Mouse (Mus musculus): ENCODE results near the gene Ybx2.
"Not testable (repeated sequence)": the region's sequence is repeated elsewhere in the genome, so short reads cannot be mapped to it uniquely, and the experiment has no call there.

Ybx2 gene

DNA sequence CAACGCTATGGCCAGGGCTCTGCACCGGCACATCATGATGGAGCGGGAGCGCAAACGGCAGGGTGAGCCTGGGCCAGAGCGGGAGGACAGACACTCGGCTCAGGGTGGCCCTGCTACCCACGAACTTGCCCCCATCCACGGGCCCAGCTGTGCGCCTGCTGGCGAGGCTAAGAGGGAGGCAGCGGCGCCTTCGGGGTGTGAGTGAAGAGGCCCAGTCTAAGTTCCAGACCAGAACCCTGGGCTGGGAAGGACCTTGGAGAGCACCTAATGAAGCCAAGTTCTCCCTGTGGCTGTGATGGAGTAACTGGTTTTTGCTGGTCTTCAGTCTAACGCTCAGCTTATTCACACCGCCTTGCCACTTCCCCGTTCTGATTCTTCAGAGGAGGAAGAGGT, 21.2 kb upstream of the Ybx2 start:
- in situ Hi-C loops (cut with MboI; ENCODE audit: unreplicated experiment in 2 of 2) = no loop called here

DNA sequence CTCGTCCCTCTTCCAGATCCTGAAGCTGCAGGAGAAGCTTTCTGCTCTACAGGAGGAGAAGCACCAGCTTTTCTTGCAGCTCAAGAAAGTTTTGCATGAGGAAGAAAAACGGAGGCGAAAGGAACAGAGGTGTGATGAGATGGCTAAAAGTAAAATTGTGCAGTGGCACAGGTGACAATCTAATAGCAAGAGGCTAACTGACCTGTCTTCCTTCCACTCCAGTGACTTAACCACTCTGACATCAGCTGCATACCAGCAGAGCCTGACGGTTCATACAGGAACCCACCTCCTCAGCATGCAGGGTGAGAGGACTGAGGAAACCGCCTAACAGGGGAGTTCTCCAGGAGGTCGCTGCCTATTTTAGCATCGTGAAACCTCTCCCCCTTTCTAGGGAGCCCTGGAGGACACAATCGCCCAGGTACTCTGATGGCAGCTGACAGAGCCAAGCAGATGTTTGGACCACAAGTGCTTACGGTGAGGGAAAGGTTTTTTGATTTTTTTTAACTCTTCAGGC, 20.6 kb upstream of the Ybx2 start:
- in situ Hi-C loops (cut with MboI; ENCODE audit: unreplicated experiment in 2 of 2) = no loop called here

DNA sequence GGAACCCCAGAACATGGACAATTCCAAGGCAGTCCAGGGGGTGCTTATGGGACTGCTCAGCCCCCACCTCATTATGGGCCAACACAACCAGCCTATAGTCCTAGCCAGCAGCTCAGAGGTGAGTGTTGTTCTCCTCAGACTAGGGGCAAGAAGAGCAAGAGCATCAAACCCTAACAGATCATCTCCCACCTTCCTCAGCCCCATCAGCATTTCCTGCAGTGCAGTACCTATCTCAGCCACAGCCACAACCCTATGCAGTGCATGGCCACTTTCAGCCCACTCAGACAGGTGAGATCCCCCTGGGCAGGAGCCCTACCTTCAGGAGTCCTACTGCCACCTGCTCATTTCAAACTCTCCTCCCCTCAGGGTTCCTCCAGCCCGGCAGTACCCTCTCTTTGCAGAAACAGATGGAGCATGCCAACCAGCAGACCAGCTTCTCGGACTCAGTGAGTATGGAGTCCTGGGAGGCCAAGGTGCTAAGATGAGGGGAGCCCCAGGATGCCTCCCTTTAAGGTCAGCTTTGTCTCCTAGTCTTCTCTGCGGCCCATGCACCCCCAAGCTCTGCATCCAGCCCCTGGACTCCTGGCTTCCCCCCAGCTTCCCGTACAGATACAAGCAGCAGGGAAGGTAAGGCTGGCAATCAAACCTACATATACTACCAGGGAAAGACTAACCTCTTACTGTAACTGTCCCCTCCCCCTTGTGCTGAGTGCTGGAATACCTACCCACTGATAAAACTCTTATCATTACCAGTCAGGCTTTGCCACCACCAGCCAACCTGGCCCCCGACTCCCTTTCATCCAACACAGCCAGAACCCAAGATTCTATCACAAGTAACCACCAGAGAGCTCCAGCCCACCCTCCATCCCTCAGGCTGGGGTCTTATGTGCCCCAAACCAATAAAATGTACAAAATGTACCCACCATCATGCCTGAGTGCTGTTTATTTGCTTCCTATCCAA, 19.6 kb upstream of the Ybx2 start:
- in situ Hi-C loops (cut with MboI; ENCODE audit: unreplicated experiment in 2 of 2) = no loop called here

DNA sequence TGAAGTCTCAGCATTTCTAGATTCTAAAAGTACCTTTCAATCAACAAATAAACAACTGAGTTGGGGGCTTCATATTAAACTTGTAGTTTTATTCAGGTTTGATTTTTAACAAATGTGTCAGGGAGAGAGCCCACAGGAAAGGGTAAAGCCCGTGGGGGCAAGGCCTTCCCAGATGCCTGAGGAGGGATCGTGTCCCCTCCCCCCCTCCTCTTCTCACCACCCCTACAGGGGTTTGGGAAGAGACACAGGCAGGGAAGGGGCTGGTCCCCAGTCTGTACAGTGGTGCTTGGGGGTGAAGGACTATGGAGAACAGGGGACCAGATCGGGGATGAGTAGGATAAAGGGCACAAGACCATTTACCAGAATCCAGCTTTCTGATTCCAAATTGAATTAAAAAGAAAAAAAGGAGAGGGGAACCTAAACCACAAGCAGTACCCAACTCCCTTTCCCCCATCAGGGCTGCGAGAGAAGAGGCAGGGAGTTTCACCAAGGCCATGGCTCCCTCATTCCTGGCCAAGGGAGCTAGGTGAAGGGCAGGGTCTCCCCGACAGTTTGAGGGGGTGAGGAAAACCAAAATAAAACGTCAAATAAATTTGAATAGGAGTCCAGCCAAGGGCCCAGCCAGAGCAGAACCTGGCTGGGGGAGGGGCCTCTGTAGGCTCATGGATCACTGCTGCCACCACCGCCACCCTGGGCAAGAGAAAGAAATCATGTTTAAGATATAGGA, 18.8 kb upstream of the Ybx2 start:
- in situ Hi-C loops (cut with MboI; ENCODE audit: unreplicated experiment in 2 of 2) = not testable (repeated sequence)

DNA sequence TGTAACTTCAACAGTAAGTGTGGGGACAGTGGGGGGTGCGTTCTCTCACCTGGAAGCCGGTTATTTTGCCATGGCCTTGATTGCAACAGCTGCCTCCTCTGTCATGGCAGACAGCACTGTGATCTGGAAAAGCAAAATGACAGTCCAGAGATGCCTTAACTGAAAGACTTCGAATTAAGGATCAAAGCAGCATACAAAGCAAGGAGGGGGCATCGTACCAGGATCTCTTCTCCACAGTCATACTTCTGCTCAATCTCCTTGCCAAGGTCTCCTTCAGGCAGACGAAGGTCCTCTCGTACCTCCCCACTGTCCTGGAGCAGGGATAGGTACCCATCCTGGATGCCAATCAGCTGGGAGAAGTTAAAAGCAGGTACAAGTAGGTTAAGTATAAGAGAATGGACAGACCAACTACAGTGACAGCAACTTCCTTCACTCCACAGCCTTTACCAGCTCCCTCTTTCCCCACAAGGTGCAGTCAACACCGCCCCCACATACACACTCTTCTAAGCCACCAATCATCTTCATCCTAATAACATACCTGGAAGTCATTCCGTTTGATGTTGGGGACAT, 18.1 kb upstream of the Ybx2 start:
- in situ Hi-C loops (cut with MboI; ENCODE audit: unreplicated experiment in 2 of 2) = no loop called here

DNA sequence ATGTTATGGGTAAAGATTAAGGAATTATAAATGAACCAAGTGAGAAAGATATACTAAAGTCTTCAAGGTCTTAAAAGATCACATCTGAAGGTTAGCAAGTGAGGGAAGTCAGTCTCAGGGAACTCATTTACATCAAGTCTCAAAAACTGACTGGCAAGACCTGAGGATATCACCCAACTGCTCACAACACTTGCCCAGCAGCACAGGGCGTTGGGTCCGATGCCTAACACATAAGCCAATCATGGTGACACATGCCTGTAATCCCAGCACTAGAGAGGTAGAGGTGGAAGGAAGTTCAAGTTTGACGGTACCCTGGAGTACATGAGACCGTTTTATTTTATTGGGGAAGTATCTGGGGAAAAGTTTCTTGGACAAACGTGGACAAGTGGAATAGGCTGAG, 17.5 kb upstream of the Ybx2 start:
- in situ Hi-C loops (cut with MboI; ENCODE audit: unreplicated experiment in 2 of 2) = no loop called here

DNA sequence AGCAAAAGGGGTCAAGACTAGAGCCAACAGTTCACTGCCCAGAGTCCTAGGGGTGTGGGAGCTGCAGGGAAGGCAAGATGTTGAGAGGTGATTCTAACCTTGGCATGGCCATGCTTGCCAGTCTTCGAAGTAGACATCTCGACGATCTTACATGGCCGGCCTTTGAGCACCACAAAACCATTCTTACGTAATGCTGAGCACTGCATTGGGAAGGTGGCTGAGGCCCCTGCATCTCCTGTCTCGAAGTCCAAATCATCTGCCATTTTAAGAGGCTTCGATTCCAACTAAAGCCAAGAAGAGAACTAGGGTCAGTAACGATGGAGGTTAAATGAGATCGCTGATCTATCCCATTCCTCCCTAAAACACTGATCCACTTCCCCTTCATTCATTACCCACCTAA, 16.5 kb upstream of the Ybx2 start:
- in situ Hi-C loops (cut with MboI; ENCODE audit: unreplicated experiment in 2 of 2) = no loop called here

DNA sequence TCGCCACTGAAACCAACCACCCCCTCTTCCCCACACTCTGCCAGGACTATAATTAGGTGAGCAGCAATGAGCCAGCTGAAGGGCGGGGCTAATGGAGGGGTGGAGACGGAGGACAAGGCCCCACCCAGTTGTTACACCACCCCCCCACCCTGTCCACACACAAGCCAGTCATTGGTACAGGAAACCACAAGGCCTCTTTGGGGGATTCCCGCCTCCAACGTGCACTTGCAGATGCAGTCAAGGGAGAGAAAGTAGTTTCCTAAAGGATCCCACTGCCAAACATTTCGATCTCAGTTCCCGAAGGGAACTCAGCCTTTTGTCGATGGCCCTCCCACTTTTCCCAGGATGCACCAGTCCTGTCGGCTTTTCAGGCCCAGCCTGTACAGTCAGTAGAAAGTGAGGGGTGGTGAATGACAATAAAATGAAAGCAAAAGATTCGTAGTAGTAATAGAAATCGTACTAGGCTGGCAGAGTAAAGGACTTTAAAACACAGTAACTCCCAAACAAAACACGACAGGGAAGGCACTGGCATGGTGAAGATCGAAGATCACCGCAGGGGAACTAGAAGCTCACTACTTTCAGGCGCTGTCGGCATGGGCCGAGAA, 15.8 kb upstream of the Ybx2 start:
- in situ Hi-C loops (cut with MboI; ENCODE audit: unreplicated experiment in 2 of 2) = loop anchor here (5.0 kb wide), 2 partner anchors 37 to 247 kb away; partner anchors contain the start of genes Kctd11 (in 2 of the 2) and Eif4a1 (in 1 of the 2)

DNA sequence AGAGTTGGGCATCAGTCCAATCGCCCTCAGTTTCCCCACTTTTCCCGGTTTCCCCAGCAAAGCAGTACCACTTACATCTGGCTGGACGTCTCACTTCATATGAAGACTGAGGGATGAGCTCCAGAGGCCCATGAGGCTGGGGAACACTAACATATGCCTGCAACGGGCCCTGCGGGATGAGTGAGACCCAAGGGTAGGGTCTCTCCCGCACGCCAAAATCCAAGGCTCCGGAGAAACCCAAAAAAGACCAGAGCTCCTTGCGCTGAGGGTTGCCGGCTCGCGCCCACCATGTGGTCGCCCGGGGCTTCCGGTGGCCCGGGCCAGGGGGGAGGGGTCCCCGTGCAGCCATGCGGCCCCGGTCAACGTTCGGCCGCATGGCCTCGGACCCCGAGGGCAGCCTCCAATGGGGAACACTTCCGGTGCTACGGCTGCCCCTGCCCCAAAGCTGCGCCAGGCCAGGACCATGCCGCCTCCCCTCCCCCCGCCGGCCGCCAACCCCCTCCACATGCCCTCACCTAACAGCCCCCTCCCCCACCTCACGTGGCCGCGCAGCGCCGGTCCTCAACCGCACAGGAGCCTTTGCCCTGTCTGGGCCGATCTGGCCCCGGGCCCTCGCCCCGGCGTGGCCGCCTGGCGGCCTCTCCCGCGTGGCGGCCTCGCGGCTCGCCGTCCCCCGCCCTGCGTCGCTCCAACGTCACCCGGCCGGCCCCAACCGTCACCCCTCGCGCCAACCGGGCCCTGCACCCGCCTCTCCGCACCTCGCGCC, 15.1 kb upstream of the Ybx2 start:
- in situ Hi-C loops (cut with MboI; ENCODE audit: unreplicated experiment in 2 of 2) = loop anchor here (5.0 kb wide), 2 partner anchors 38 to 248 kb away; partner anchors contain the start of genes Kctd11 (in 2 of the 2) and Eif4a1 (in 1 of the 2)

DNA sequence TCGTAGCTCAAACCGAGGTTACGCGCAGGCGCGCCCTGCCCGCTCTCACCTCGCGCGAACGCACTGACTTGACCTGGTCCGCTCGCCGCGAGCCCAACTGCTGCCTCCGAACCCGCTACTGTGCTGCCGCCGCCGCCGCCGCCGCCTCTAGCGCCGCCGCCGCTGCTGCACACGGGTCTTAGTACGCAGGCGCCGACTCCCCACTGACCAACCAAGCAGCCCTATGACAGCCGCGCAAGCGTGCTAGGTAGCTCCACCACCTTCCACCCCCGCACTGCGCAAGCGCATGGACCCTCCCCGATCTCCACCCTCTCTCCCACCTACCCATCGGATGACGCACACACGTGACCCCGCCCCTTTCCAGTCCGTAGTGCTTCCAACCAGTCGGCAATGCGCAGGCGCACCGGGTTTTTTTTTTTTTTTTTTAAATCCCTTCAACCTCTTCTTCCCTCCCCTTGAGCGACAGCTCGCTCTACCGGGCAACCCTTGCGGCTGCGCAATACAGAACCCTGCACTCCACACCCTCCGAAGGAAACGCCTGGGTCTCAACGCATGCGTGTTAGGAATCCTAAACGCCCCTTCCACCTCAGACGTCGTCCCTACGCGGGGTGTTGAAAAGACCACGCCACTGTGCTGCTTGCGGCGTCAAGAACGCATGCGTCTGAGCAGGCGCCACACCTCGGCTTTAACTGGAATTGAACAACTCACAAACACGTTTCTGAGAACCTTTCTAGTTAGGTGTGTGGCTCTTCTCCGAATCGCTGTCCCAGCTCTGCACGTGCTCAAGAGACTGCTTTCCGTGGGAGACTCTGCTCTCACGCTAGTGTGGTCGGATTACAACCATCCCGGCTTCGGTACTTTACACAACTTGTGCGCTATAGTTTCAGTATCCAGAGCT, 14.2 kb upstream of the Ybx2 start, which contains the start of gene Eif5a:
Gene Eif5a, minus strand, starts transcription at position 845 of the 898 bp plus-strand sequence.
- in situ Hi-C loops (cut with MboI; ENCODE audit: unreplicated experiment in 2 of 2) = loop anchor here (5.0 kb wide), 2 partner anchors 39 to 249 kb away; partner anchors contain the start of genes Kctd11 (in 2 of the 2) and Eif4a1 (in 1 of the 2)

DNA sequence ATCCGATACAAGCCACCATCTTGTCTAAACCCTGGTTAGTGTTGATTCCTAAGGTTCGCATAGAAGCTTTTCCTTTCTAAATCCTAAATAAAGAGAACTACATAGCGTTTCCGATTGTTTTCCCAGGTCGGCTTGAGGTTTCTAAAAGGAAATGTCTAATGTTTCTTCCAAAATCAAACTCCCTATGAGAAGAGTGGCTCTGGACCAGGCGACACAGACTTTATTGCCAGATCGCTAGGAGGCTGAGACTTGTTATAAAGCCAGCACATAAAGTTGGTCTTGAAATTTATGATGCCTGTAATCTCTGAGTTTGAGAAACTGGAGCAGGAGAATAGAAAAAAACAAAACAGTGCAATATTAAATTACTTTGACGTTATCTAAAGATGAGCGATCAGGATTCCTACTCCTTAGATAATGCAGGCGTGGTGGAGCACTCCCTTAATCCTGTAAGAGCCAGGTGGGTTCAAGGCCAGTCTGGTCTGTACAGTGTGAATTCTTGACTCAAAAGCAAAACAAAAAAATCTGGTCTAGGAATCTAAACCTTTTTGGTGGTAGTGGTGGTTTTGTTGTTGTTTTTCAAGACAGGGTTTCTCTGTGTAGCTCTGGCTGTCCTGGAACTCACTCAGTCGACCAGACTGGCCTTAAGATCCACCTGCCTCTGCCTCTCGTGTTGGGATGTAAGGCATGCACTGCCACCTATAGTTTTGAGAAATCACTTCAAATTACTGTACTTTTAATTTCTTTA, 13.4 kb upstream of the Ybx2 start:
- in situ Hi-C loops (cut with MboI; ENCODE audit: unreplicated experiment in 2 of 2) = loop anchor here (5.0 kb wide), 2 partner anchors 40 to 250 kb away; partner anchors contain the start of genes Kctd11 (in 2 of the 2) and Eif4a1 (in 1 of the 2)

DNA sequence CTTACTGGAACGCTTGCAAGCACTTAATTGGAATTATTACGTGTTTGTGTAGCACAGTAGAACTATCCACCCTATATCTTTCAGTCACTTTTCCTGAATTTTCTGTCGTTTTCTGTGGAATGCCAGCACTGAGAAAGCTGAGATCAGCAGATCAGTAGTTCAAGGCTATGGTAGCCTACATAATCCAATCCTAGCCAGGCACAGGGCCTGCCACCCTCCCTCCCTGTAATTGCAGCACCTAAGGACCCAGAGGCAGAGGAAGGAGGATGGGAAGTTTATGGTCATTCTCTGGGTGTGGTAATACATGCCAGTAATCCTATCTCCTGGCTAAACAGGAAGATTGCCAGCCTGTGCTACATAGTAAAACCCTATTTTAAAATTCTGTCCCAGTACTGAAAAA, 12.8 kb upstream of the Ybx2 start:
- in situ Hi-C loops (cut with MboI; ENCODE audit: unreplicated experiment in 2 of 2) = loop anchor here (5.0 kb wide), 2 partner anchors 40 to 250 kb away; partner anchors contain the start of genes Kctd11 (in 2 of the 2) and Eif4a1 (in 1 of the 2)

DNA sequence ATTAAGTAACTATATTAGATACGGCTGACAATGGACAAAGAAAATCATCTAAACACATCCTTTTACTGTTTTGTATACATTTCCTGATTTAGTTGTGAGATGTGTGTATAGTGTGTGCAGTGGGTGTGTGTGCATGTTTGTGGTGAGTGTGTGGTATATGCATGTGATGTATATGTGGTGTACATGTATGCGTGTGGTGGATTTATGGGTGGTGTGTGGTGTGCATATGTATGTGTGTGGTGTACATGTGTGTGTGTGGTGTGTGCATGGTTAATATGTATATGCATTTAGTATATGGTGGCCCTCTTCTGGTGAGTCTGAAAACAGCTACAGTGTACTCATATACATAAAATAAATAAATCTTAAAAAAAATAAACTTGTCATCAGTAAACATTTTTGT, 8.1 kb upstream of the Ybx2 start:
- in situ Hi-C loops (cut with MboI; ENCODE audit: unreplicated experiment in 2 of 2) = no loop called here

DNA sequence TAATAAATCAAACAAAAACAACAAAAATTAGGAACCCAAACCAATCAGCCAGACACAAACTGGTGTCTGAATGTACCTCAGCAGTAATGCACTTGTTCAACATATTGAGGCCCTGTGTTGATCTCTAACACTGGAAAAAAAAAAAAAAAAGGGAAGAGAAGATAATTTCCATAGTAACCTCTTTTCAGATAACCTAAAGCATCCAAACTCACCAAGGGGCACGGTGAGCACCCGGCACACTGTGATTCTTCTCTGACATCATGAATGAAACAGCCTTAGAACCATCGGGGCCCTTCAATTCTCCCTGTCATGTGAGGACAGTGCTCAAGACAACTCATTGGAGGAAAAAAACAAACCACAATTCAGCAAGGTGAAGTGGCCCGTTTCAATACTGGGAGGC, 5.9 kb upstream of the Ybx2 start:
- in situ Hi-C loops (cut with MboI; ENCODE audit: unreplicated experiment in 2 of 2) = loop anchor here (10.0 kb wide), 2 partner anchors 85 to 185 kb away; partner anchors contain the start of genes Acadvl (in 1 of the 2) and Dlg4 (in 1 of the 2)

DNA sequence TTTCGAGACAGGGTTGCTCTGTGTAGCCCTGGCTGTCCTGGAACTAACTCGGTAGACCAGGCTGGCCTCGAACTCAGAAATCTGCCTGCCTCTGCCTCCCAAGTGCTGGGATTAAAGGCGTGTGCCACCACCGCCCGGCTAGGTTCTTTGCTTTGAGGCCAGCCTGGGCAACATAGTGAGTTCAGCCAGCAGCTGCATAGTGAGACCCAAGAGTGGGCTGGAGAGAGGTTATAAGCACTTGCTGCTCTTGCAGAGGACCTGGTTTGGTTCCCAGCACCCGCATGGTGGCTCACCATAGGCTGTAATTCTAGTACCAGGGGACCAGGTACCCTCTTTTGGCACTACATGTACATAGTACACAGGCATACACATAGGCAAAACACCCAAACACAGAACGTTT, 5.4 kb upstream of the Ybx2 start:
- in situ Hi-C loops (cut with MboI; ENCODE audit: unreplicated experiment in 2 of 2) = loop anchor here (10.0 kb wide), 2 partner anchors 85 to 185 kb away; partner anchors contain the start of genes Acadvl (in 1 of the 2) and Dlg4 (in 1 of the 2)

DNA sequence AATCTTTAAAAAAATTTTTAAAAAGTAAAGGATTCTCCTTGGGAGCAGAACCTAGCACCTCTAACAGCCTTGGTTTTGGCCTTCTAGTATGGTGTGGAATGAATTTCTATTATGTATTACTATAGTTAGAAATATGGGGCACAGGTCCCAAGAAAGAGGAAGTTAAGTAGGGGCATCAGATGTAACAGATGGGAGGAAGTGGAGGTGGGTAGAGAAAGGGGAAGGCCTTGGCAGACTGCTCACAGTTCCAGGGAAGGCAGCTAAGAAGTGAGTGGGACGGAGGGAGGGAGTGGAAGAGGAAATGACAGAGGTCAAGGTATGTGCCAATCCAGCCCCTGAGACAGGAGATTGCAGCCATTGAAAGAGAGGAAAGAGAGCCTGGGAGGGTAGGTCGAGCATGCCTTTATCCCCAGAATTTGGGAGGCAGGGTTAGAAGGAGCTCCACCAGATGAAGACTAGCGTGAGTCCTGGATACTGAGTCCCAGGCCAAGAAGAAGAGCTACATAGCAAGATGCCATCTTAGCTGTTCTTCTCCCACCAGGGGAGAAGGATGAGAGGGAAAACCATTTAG, 4.5 kb upstream of the Ybx2 start:
- in situ Hi-C loops (cut with MboI; ENCODE audit: unreplicated experiment in 2 of 2) = loop anchor here (10.0 kb wide), 2 partner anchors 84 to 184 kb away; partner anchors contain the start of genes Acadvl (in 1 of the 2) and Dlg4 (in 1 of the 2)

DNA sequence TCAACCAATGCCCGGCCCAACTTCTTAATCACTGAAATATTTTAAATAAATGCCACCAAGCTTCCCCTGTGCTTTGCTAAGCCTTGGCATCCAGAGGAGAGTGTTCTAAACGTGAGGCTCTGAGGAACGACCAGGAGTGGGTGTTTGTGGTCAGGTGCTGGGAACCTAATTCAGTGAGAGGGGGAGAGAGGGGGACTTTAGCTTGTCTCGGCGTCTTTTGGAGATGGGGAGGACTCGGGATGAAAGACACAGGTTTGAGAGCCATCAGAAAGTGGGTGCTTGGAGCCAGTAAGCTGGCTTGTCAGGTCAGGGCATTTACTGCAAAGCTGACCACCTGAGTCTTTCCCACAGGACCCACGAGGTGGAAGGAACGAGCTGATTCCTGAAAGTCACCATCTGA, 3.8 kb upstream of the Ybx2 start:
- in situ Hi-C loops (cut with MboI; ENCODE audit: unreplicated experiment in 2 of 2) = loop anchor here (10.0 kb wide), 2 partner anchors 83 to 183 kb away; partner anchors contain the start of genes Acadvl (in 1 of the 2) and Dlg4 (in 1 of the 2)
